Mouse (Mus musculus) CH12.LX (cell line): ENCODE data around the gene Fry. TPM values are rescaled to one million over a fixed set of nuclear protein-coding genes. Genes with fewer than 3 reads are reported as not detected.

Experiments
- DNase-seq: peaks from one replicate; pipeline ENCODE4 v3.0.0-alpha.2; 2013; ENCODE audit errors: extremely low read depth
- H3K27ac ChIP-seq: 2 replicates; pipeline ENCODE4 v1.5.1; 2012; ENCODE audit warnings: low read depth, mild to moderate bottlenecking, control low read depth, moderate library complexity; ENCODE audit not compliant: insufficient read depth
- H3K27me3 ChIP-seq: replicated peaks from 2 replicates; pipeline ENCODE3; 2012; ENCODE audit warnings: inconsistent platforms
- H3K36me3 ChIP-seq, 2 experiments: replicated peaks in 1 of 2; 2 replicates each; pipeline versions ENCODE3 to v1.6.1; 2012; ENCODE audit warnings: inconsistent platforms in 1 of 2, low read length in 1 of 2, mild to moderate bottlenecking in 1 of 2, mixed read lengths in 1 of 2, moderate library complexity in 1 of 2; ENCODE audit not compliant: control insufficient read depth in 1 of 2, insufficient read depth in 1 of 2
- H3K4me1 ChIP-seq, 2 experiments: 2 replicates each; pipeline ENCODE4 v1.6.1; 2012; ENCODE audit warnings: inconsistent platforms in 1 of 2, moderate library complexity in 1 of 2; ENCODE audit not compliant: insufficient read depth in 2 of 2, control insufficient read depth in 1 of 2
- H3K4me2 ChIP-seq: 2 replicates; pipeline ENCODE4 v1.6.1; 2012; ENCODE audit warnings: low read depth, mild to moderate bottlenecking, control low read depth; ENCODE audit not compliant: poor library complexity, insufficient read depth, severe bottlenecking
- H3K4me3 ChIP-seq, 3 experiments: fragments of 150-350 bp in 1 of 3; sonication (generic) in 1 of 3; replicated peaks in 1 of 3; 2 replicates each; pipeline versions ENCODE3 to v1.5.1; 2011 to 2012; ENCODE audit warnings: low read depth in 2 of 3, low read length in 2 of 3, mild to moderate bottlenecking in 2 of 3, moderate library complexity in 2 of 3, control low read depth in 1 of 3, improper control_type of control experiment in 1 of 3, inconsistent platforms in 1 of 3, mixed read lengths in 1 of 3; ENCODE audit not compliant: poor library complexity in 1 of 3
- H3K79me2 ChIP-seq: replicated peaks from 2 replicates; pipeline ENCODE4 v1.6.1; 2012; ENCODE audit warnings: mild to moderate bottlenecking, moderate library complexity; ENCODE audit not compliant: control insufficient read depth, poor library complexity, insufficient read depth, severe bottlenecking; ENCODE audit errors: extremely low read depth
- H3K9ac ChIP-seq: 2 replicates; pipeline ENCODE4 v1.6.1; 2012; ENCODE audit warnings: low read depth, mild to moderate bottlenecking, control low read depth, moderate library complexity; ENCODE audit not compliant: insufficient read depth
- H3K9me3 ChIP-seq: replicated peaks from 2 replicates; pipeline ENCODE3; 2012; ENCODE audit warnings: low read length, inconsistent platforms, mixed read lengths
- CHD1 ChIP-seq: IDR thresholded peaks from 2 replicates; pipeline ENCODE4 v1.6.1; 2012; ENCODE audit warnings: low read depth, low read length, improper control_type of control experiment, inconsistent platforms
- CHD2 ChIP-seq: IDR thresholded peaks from 2 replicates; pipeline ENCODE4 v1.6.1; 2011; ENCODE audit warnings: low read length, improper control_type of control experiment
- CTCF ChIP-seq, 2 experiments: IDR thresholded peaks in 1 of 2; conservative IDR thresholded peaks in 1 of 2; 2 replicates each; pipeline ENCODE4 v1.5.1; 2011 to 2012; ENCODE audit warnings: low read depth in 2 of 2, low read length in 2 of 2, improper control_type of control experiment in 1 of 2, inconsistent platforms in 1 of 2, mild to moderate bottlenecking in 1 of 2, moderate library complexity in 1 of 2
- ELF1 ChIP-seq: IDR thresholded peaks from 2 replicates; pipeline ENCODE4 v1.6.1; 2014; ENCODE audit warnings: low read depth, mild to moderate bottlenecking, inconsistent platforms, low read length, improper control_type of control experiment
- ETS1 ChIP-seq: conservative IDR thresholded peaks from 2 replicates; pipeline ENCODE4 v1.6.1; 2012; ENCODE audit warnings: low read depth, mild to moderate bottlenecking, inconsistent platforms, low read length, improper control_type of control experiment, moderate library complexity
- GABPA ChIP-seq: IDR thresholded peaks from 2 replicates; pipeline ENCODE4 v1.6.1; 2012; ENCODE audit warnings: low read depth, low read length, improper control_type of control experiment, inconsistent platforms; ENCODE audit not compliant: insufficient replicate concordance
- IRF4 ChIP-seq: IDR thresholded peaks from 2 replicates; pipeline ENCODE4 v1.6.1; 2014; ENCODE audit warnings: low read depth, mild to moderate bottlenecking, inconsistent platforms, low read length, improper control_type of control experiment
- JUND ChIP-seq: conservative IDR thresholded peaks from 2 replicates; pipeline ENCODE4 v1.6.1; 2011; ENCODE audit warnings: low read depth, low read length, improper control_type of control experiment
- MAX ChIP-seq: IDR thresholded peaks from 2 replicates; pipeline ENCODE4 v1.6.1; 2011; ENCODE audit warnings: low read length, improper control_type of control experiment
- MAZ ChIP-seq: IDR thresholded peaks from 2 replicates; pipeline ENCODE4 v1.6.1; 2012; ENCODE audit warnings: low read depth, mild to moderate bottlenecking, inconsistent platforms, low read length, improper control_type of control experiment, moderate library complexity
- MEF2A ChIP-seq: IDR thresholded peaks from 2 replicates; pipeline ENCODE4 v1.6.1; 2014; ENCODE audit warnings: low read depth, mild to moderate bottlenecking, inconsistent platforms, low read length, improper control_type of control experiment, borderline replicate concordance
- MXI1 ChIP-seq: IDR thresholded peaks from 2 replicates; pipeline ENCODE4 v1.6.1; 2011; ENCODE audit warnings: mild to moderate bottlenecking, low read depth, low read length, improper control_type of control experiment
- PAX5 ChIP-seq: IDR thresholded peaks from 2 replicates; pipeline ENCODE4 v1.6.1; 2012; ENCODE audit warnings: low read length, inconsistent platforms, mixed read lengths
- RCOR1 ChIP-seq: conservative IDR thresholded peaks from 2 replicates; pipeline ENCODE4 v1.6.1; 2012; ENCODE audit warnings: low read depth, mild to moderate bottlenecking, inconsistent platforms, low read length, improper control_type of control experiment
- SIN3A ChIP-seq: IDR thresholded peaks from 2 replicates; pipeline ENCODE4 v1.6.1; 2012; ENCODE audit warnings: low read length, improper control_type of control experiment, inconsistent platforms
- TBP ChIP-seq: conservative IDR thresholded peaks from 2 replicates; pipeline ENCODE4 v1.6.1; 2011; ENCODE audit warnings: low read depth, low read length, improper control_type of control experiment
- UBTF ChIP-seq: IDR thresholded peaks from 2 replicates; pipeline ENCODE4 v1.6.1; 2012; ENCODE audit warnings: low read depth, mild to moderate bottlenecking, inconsistent platforms, low read length, improper control_type of control experiment, moderate library complexity
- USF1 ChIP-seq: IDR thresholded peaks from 2 replicates; pipeline ENCODE4 v1.6.1; 2014; ENCODE audit warnings: low read depth, mild to moderate bottlenecking, inconsistent platforms, low read length, improper control_type of control experiment
- USF2 ChIP-seq: conservative IDR thresholded peaks from 2 replicates; pipeline ENCODE4 v1.6.1; 2011; ENCODE audit warnings: low read depth, low read length, improper control_type of control experiment
- ZC3H11A ChIP-seq: IDR thresholded peaks from 2 replicates; pipeline ENCODE4 v1.6.1; 2012; ENCODE audit warnings: low read depth, mild to moderate bottlenecking, inconsistent platforms, low read length, improper control_type of control experiment
- ZNF384 ChIP-seq: IDR thresholded peaks from 2 replicates; pipeline ENCODE4 v1.6.1; 2012; ENCODE audit warnings: low read depth, low read length, improper control_type of control experiment, inconsistent platforms
- dilution Hi-C: fragments of 300-500 bp; cut with MboI; formaldehyde crosslinking; loops from 2 replicates; pipeline ENCODE4 v1.14.3; 2020; ENCODE audit warnings: low sequenced_read_pairs; ENCODE audit not compliant: extremely low pct_unique_long_range_greater_than_20kb, extremely low pct_ligation_motif_present
- in situ Hi-C: fragments of 300-500 bp; cut with MboI; formaldehyde crosslinking; loops from 3 replicates; pipeline ENCODE4 v1.14.3; 2019; ENCODE audit warnings: low sequenced_read_pairs, low pct_ligation_motif_present, low pct_unique_long_range_greater_than_20kb, mixed read lengths
- polyA plus RNA-seq: library from polyadenylated mRNA; unstranded; fragments of >175 nt; gene quantifications from 2 replicates; pipeline ENCODE4 v1.2.1, GENCODE M21; 2012; ENCODE audit warnings: low read depth; ENCODE audit not compliant: insufficient read length
- total RNA-seq, 2 experiments: library from RNA; depleted of rRNA; stranded (reverse); fragments of 300-350 nt in 1 of 2; fragments of >200 nt in 1 of 2; gene quantifications; 2 replicates each; pipeline ENCODE4 v1.2.3; 2012 to 2014

Gene Fry
- total and polyA plus RNA-seq, 3 experiments: 0.34 to 0.80 (median 0.34) TPM

- Histone ChIP-seq H3K36me3 (no peaks in the 10 kb centered on the region), H3K79me2 (no peaks in the 10 kb centered on the region), H3K27me3 (no peaks in the 10 kb centered on the region), H3K27ac (no peak overlapping the region), H3K4me3 (no peak overlapping the region), H3K9me3 (peaks cover 40% of the 10 kb centered on the region), H3K4me1 (no peaks in the 10 kb centered on the region), H3K4me2 (no peak overlapping the region), H3K9ac (no peak overlapping the region)
- dilution Hi-C loops: no loop called here
- in situ Hi-C loops: no loop called here
- DNase-seq: no peak
- no peak for TF ChIP-seq USF2
- no peak for TF ChIP-seq PAX5
- TF ChIP-seq MAZ: no peak
- TF ChIP-seq CHD2: no peak
- TF ChIP-seq JUND: no peak
- TF ChIP-seq MXI1: no peak
- TF ChIP-seq RCOR1: no peak
- TF ChIP-seq TBP: no peak
- TF ChIP-seq IRF4: no peak
- TF ChIP-seq MAX: no peak
- TF ChIP-seq MEF2A: no peak
Measured at GRCm38 (mm10) chr5:150236597-150236996, 118.2 kb downstream of the Fry start.

- no peaks in the 10 kb centered on the region for H3K27me3 ChIP-seq
- H3K9ac ChIP-seq: no peak overlapping the region
- H3K79me2 ChIP-seq: no peaks in the 10 kb centered on the region
- no peak overlapping the region for H3K4me3 ChIP-seq
- no peak overlapping the region for H3K4me2 ChIP-seq
- no peaks in the 10 kb centered on the region for H3K4me1 ChIP-seq
- peaks cover 38% of the 10 kb centered on the region for H3K9me3 ChIP-seq
- dilution Hi-C loops (no loop called here), in situ Hi-C loops (no loop called here)
- DNase-seq: no peak
- no peak overlapping the region for H3K27ac ChIP-seq
- no peaks in the 10 kb centered on the region for H3K36me3 ChIP-seq
- TF ChIP-seq USF2 (no peak), CHD1 (no peak), PAX5 (no peak), USF1 (no peak), UBTF (no peak), MXI1 (no peak), SIN3A (no peak), CTCF (conservative IDR thresholded peaks at IDR 0.05 in 1 of 2, IDR thresholded peaks at IDR 0.05 in 1 of 2; ENCODE audit: low read depth in 2 of 2, low read length in 2 of 2) (no peak), MEF2A (no peak), GABPA (no peak), ETS1 (no peak), ZNF384 (no peak), MAX (no peak), ELF1 (no peak), ZC3H11A (no peak), MAZ (no peak)
Measured at GRCm38 (mm10) chr5:150241638-150242037, 123.2 kb downstream of the Fry start.
